Mouse (Mus musculus): ENCODE measurements around the gene Myo1d. TPM values are rescaled to one million over a fixed set of nuclear protein-coding genes. Genes with fewer than 3 reads are reported as not detected.

The Myo1d gene
- polyA plus RNA-seq, 1 experiment from 2014 or later = 68.2 TPM

- 62% methylated on average over 3 of the region's 3 CpGs for WGBS
- H3K27me3 ChIP-seq (replicated peaks) = no peaks in the 10 kb centered on the region
Observed at GRCm38 (mm10) chr11:80551634-80552033, 228.2 kb downstream of the Myo1d start.

GRCm38 (mm10) chr11:80550264-80550663, 229.6 kb downstream of the Myo1d start:
- no peak overlapping the region for H3K27ac ChIP-seq
- WGBS = 81% methylated on average over 10 of the region's 10 CpGs
- H3K9ac ChIP-seq = no peak overlapping the region
- no peaks in the 10 kb centered on the region for H3K36me3 ChIP-seq
- no peaks in the 10 kb centered on the region for H3K9me3 ChIP-seq
- no peak overlapping the region for H3K4me2 ChIP-seq (replicated peaks)
- no peaks in the 10 kb centered on the region for H3K4me1 ChIP-seq (replicated peaks)
- no peaks in the 10 kb centered on the region for H3K27me3 ChIP-seq (replicated peaks)
- no peak for ATAC-seq
- no peak overlapping the region for H3K4me3 ChIP-seq (replicated peaks)

More at GRCm38 (mm10) chr11:80551634-80552033, 228.2 kb downstream of the Myo1d start:
- Histone ChIP-seq H3K36me3 (no peaks in the 10 kb centered on the region), H3K4me3 (replicated peaks) (no peak overlapping the region), H3K9me3 (no peaks in the 10 kb centered on the region), H3K4me1 (replicated peaks) (no peaks in the 10 kb centered on the region), H3K9ac (no peak overlapping the region), H3K4me2 (replicated peaks) (no peak overlapping the region), H3K27ac (no peak overlapping the region)
- ATAC-seq = no peak

GRCm38 (mm10) chr11:80549854-80550253, 230.0 kb downstream of the Myo1d start:
- 74% methylated on average over 6 of the region's 6 CpGs for WGBS
- Histone ChIP-seq H3K9ac (no peak overlapping the region), H3K27ac (no peak overlapping the region)

GRCm38 (mm10) chr11:80546233-80546632, 233.6 kb downstream of the Myo1d start:
- H3K27me3 ChIP-seq (replicated peaks) = no peaks in the 10 kb centered on the region
- ATAC-seq = no peak

More at GRCm38 (mm10) chr11:80549854-80550253, 230.0 kb downstream of the Myo1d start:
- no peaks in the 10 kb centered on the region for H3K27me3 ChIP-seq (replicated peaks)
- ATAC-seq = no peak
- H3K4me3 ChIP-seq (replicated peaks) = no peak overlapping the region
- no peaks in the 10 kb centered on the region for H3K36me3 ChIP-seq
- no peaks in the 10 kb centered on the region for H3K9me3 ChIP-seq
- no peaks in the 10 kb centered on the region for H3K4me1 ChIP-seq (replicated peaks)
- H3K4me2 ChIP-seq (replicated peaks) = no peak overlapping the region

GRCm38 (mm10) chr11:80539056-80539455, 240.8 kb downstream of the Myo1d start:
- 81% methylated on average over 4 of the region's 4 CpGs for WGBS
- no peaks in the 10 kb centered on the region for H3K36me3 ChIP-seq
- H3K27ac ChIP-seq = no peak overlapping the region
- no peak overlapping the region for H3K4me3 ChIP-seq (replicated peaks)
- H3K9me3 ChIP-seq = no peaks in the 10 kb centered on the region
- no peaks in the 10 kb centered on the region for H3K27me3 ChIP-seq (replicated peaks)
- H3K4me2 ChIP-seq (replicated peaks) = no peak overlapping the region
- no peaks in the 10 kb centered on the region for H3K4me1 ChIP-seq (replicated peaks)
- ATAC-seq = no peak
- no peak overlapping the region for H3K9ac ChIP-seq

More at GRCm38 (mm10) chr11:80546233-80546632, 233.6 kb downstream of the Myo1d start:
- Histone ChIP-seq H3K9me3 (no peaks in the 10 kb centered on the region), H3K27ac (no peak overlapping the region), H3K4me2 (replicated peaks) (no peak overlapping the region), H3K9ac (no peak overlapping the region), H3K4me1 (replicated peaks) (no peaks in the 10 kb centered on the region), H3K4me3 (replicated peaks) (no peak overlapping the region), H3K36me3 (no peaks in the 10 kb centered on the region)
- 66% methylated on average over 2 of the region's 2 CpGs for WGBS

GRCm38 (mm10) chr11:80532966-80533365, 246.9 kb downstream of the Myo1d start:
- H3K4me3 ChIP-seq (replicated peaks) = no peak overlapping the region
- no peaks in the 10 kb centered on the region for H3K36me3 ChIP-seq
- H3K9me3 ChIP-seq = no peaks in the 10 kb centered on the region
- H3K9ac ChIP-seq = no peak overlapping the region
- H3K4me2 ChIP-seq (replicated peaks) = no peak overlapping the region
- no peaks in the 10 kb centered on the region for H3K27me3 ChIP-seq (replicated peaks)
- no peaks in the 10 kb centered on the region for H3K4me1 ChIP-seq (replicated peaks)
- ATAC-seq = no peak
- H3K27ac ChIP-seq = no peak overlapping the region
- 25% methylated on average over 1 of the region's 1 CpGs for WGBS

GRCm38 (mm10) chr11:80529149-80529548, 250.7 kb downstream of the Myo1d start:
- ATAC-seq = no peak
- Histone ChIP-seq H3K27ac (no peak overlapping the region), H3K4me3 (replicated peaks) (no peak overlapping the region), H3K9ac (no peak overlapping the region), H3K4me1 (replicated peaks) (no peaks in the 10 kb centered on the region), H3K36me3 (no peaks in the 10 kb centered on the region), H3K4me2 (replicated peaks) (no peak overlapping the region), H3K27me3 (replicated peaks) (no peaks in the 10 kb centered on the region), H3K9me3 (no peaks in the 10 kb centered on the region)
- 89% methylated on average over 8 of the region's 8 CpGs for WGBS

GRCm38 (mm10) chr11:80527697-80528096, 252.1 kb downstream of the Myo1d start:
- H3K9ac ChIP-seq = no peak overlapping the region
- no peak overlapping the region for H3K27ac ChIP-seq
- H3K27me3 ChIP-seq (replicated peaks) = no peaks in the 10 kb centered on the region
- no peak overlapping the region for H3K4me3 ChIP-seq (replicated peaks)
- no peaks in the 10 kb centered on the region for H3K36me3 ChIP-seq
- no peaks in the 10 kb centered on the region for H3K9me3 ChIP-seq
- ATAC-seq = no peak
- H3K4me1 ChIP-seq (replicated peaks) = 0 out of 2 replicates have a peak, but pooled peaks cover 3% of the 10 kb centered on the region
- H3K4me2 ChIP-seq (replicated peaks) = no peak overlapping the region

- WGBS = 88% methylated on average over 5 of the region's 5 CpGs
- Histone ChIP-seq H3K36me3 (no peaks in the 10 kb centered on the region), H3K4me2 (replicated peaks) (no peak overlapping the region), H3K27ac (no peak overlapping the region), H3K9ac (no peak overlapping the region), H3K27me3 (replicated peaks) (no peaks in the 10 kb centered on the region), H3K9me3 (no peaks in the 10 kb centered on the region), H3K4me1 (replicated peaks) (0 out of 2 replicates have a peak, but pooled peaks cover 3% of the 10 kb centered on the region), H3K4me3 (replicated peaks) (no peak overlapping the region)
- no peak for ATAC-seq
Observed at GRCm38 (mm10) chr11:80524213-80524612, 255.6 kb downstream of the Myo1d start.

GRCm38 (mm10) chr11:80523410-80523809, 256.4 kb downstream of the Myo1d start:
- no peak overlapping the region for H3K9ac ChIP-seq
- no peaks in the 10 kb centered on the region for H3K36me3 ChIP-seq
- H3K4me2 ChIP-seq (replicated peaks) = no peak overlapping the region
- no peaks in the 10 kb centered on the region for H3K9me3 ChIP-seq
- no peak overlapping the region for H3K4me3 ChIP-seq (replicated peaks)
- H3K4me1 ChIP-seq (replicated peaks) = 0 out of 2 replicates have a peak, but pooled peaks cover 3% of the 10 kb centered on the region
- no peak for ATAC-seq
- 0 out of 2 replicates have a peak overlapping the region, but pooled peaks have one; percentile 13 for H3K27ac ChIP-seq
- H3K27me3 ChIP-seq (replicated peaks) = no peaks in the 10 kb centered on the region
- WGBS = 68% methylated on average over 4 of the region's 4 CpGs

- Histone ChIP-seq H3K4me2 (replicated peaks) (no peak overlapping the region), H3K27ac (no peak overlapping the region)
Observed at GRCm38 (mm10) chr11:80522852-80523251, 257.0 kb downstream of the Myo1d start.

GRCm38 (mm10) chr11:80521148-80521547, 258.7 kb downstream of the Myo1d start:
- no peaks in the 10 kb centered on the region for H3K36me3 ChIP-seq
- H3K9me3 ChIP-seq = no peaks in the 10 kb centered on the region
- 0 out of 2 replicates have a peak, but pooled peaks cover 3% of the 10 kb centered on the region for H3K4me1 ChIP-seq (replicated peaks)
- no peak overlapping the region for H3K4me2 ChIP-seq (replicated peaks)
- H3K9ac ChIP-seq = no peak overlapping the region
- H3K27ac ChIP-seq = no peak overlapping the region
- no peaks in the 10 kb centered on the region for H3K27me3 ChIP-seq (replicated peaks)
- H3K4me3 ChIP-seq (replicated peaks) = no peak overlapping the region
- no peak for ATAC-seq
- WGBS = 65% methylated on average over 2 of the region's 2 CpGs

More at GRCm38 (mm10) chr11:80522852-80523251, 257.0 kb downstream of the Myo1d start:
- no peak overlapping the region for H3K4me3 ChIP-seq (replicated peaks)
- H3K27me3 ChIP-seq (replicated peaks) = no peaks in the 10 kb centered on the region
- H3K4me1 ChIP-seq (replicated peaks) = 0 out of 2 replicates have a peak, but pooled peaks cover 3% of the 10 kb centered on the region
- WGBS = 46% methylated on average over 2 of the region's 2 CpGs
- ATAC-seq = no peak
- no peaks in the 10 kb centered on the region for H3K9me3 ChIP-seq
- H3K36me3 ChIP-seq = no peaks in the 10 kb centered on the region
- H3K9ac ChIP-seq = no peak overlapping the region
